Mouse (Mus musculus): Measurements from ENCODE around the gene Agtr1a. TPM values are rescaled to one million over a fixed set of nuclear protein-coding genes. Genes with fewer than 3 reads are reported as not detected.
A peak's percentile ranks its signal among the peaks of the same experiment; 100 is the strongest.

Gene Agtr1a
- 1 to 10 TPM; 1.1 to 1.9 TPM for total RNA-seq (2021)

GRCm38 (mm10) chr13:30336148-30336801 lies at the start of gene Agtr1a:
Agtr1a (plus strand) TSS chr13:30336441.
- peak in 1 of 2 experiments; percentile 21 for DNase-seq (ENCODE audit: low spot score in 2 of 2)
- intact Hi-C loops (cut with DNase I) = no loop called here

DNA sequence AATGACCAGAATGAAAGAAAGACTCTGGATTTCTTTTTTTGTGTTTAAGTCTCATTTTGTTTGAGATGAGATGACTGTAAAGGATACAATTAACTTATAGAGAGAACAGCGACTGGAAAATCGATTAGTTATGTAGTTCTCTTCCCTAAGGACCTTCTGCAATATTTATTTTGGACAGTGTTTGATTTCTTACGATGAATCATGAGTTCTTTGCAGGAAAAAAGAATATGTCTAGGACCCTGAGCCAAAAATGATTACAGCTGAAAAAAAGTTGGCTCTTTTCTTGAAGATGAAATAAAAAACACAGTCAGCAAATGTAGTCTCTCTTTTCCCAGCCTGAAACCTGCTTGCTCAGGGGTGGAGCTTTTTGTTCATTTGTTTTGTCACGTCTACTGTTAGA lies 26.0 kb upstream of the Agtr1a start:
- no peak for DNase-seq (ENCODE audit: low spot score in 2 of 2)

DNA sequence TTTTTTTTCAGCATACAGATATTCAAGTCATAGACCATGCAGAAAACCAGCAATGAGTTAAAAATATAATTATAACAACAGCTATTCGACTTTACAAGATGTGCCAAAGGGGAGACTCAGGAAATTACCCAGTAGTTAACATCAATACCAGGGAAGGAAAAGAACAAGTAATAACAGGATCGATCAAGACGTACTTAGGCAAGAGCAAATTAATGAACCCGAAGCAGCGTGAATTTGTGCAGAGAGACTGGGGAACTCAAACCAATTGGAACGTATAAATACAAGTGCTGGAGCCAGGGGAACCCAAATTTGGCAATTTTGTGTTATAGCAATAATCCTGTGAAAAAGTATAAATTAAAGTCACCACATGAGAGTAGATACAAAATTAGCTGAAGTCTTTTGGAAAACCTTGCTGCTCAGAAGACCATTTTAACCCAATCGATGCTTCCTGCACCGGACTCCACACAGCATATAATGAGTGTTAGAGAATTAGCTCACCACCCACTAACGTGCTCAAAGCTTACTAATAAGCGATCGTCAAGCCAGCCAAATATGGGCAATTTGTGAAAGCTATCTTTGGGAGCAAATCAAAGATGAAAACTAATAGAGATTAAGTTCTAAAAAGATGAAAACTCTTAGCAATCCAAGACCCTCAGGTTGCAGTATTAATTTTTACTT lies 11.4 kb upstream of the Agtr1a start:
- DNase-seq (ENCODE audit: low spot score in 2 of 2) = no peak
- intact Hi-C loops (cut with DNase I) = no loop called here

More for the DNA sequence above, 26.0 kb upstream of the Agtr1a start:
- intact Hi-C loops (cut with DNase I) = no loop called here

DNA sequence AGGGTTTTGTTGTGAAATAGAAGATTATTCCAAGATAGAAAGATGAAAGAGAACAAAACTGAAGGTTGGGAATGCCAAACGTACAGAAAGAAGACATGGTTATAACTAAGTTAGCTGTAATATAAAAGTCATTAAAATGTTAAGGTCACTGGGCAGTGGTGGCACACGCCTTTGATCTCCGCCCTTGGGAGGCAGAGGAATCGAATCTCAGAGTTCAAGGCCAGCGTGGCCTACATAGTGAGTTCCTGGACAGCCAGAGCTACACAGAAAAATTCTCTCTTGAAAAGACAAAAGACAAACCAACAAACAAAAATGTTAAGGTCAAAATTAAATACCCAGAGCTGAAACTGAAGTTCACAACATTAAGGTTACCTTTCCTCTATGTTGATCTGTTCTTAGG lies 5.2 kb upstream of the Agtr1a start:
- DNase-seq (ENCODE audit: low spot score in 2 of 2) = no peak
- intact Hi-C loops (cut with DNase I) = no loop called here

DNA sequence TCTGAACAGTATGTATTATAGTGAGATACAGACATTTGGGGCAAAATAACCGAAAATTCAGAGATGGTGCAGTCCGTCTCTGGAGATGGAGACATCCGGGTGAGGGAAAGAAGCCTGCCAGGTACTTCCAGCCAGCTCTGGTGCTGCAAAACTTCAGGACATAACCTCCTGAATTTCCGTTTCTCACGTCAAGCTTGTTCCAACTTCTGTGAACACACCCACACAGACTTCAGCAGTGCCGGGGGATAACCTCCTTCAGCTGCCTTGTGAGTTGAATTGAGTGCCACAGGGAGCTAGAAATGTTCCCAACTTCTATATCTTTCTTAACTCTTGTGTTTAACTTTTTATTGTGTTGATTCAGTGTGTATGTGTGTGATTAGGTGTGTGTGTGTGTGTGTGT lies 4.4 kb upstream of the Agtr1a start:
- DNase-seq (ENCODE audit: low spot score in 2 of 2) = peak in 1 of 2 experiments; percentile 8
- intact Hi-C loops (cut with DNase I) = no loop called here

GRCm38 (mm10) chr13:30332581-30332980 lies 3.7 kb upstream of the Agtr1a start:
- intact Hi-C loops (cut with DNase I) = no loop called here
- DNase-seq (ENCODE audit: low spot score in 2 of 2) = no peak

DNA sequence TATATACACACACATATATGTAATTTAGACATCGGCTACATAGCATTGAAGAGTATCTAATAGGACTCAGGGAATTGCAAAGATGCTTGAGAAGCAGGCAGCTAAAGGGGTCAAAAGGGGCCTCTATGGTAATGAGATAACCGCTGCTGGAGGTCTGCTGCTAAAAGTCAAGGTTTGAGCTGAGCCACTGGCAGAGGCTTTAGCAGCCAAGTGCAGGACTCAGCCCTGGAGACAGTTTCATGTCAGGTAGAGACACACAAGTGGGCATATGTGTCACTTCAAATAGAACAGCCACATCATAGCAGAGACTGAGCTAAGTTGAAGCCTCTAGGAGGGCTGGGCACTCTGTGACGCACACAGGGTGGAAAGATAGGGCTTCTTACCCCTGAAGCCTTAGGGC lies 1.6 kb upstream of the Agtr1a start:
- intact Hi-C loops (cut with DNase I) = no loop called here
- no peak for DNase-seq (ENCODE audit: low spot score in 2 of 2)

DNA sequence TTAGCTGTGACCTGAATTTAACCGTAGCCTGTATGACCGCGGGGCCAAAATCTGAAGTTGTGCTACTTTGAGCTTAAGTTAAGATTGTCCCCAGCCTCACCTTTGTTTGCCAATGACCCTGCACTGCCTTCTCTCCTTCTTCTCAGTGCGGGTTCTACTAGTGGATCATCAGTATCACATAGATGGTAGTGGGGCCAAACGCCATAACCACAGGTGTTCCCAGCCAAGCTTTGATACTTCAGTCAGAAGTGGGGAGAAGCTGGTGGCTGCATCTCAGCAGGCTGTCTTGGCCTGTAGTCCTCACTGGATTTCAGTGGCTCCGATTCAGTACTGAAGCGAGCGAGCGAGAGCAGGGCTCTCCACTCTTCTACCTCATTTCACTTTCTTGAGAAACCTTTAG lies 672 bp downstream of the Agtr1a start:
- DNase-seq (ENCODE audit: low spot score in 2 of 2) = no peak
- intact Hi-C loops (cut with DNase I) = no loop called here

- DNase-seq (ENCODE audit: low spot score in 2 of 2) = no peak
- intact Hi-C loops (cut with DNase I) = no loop called here
Measured at GRCm38 (mm10) chr13:30337646-30338045, 1.4 kb downstream of the Agtr1a start.

DNA sequence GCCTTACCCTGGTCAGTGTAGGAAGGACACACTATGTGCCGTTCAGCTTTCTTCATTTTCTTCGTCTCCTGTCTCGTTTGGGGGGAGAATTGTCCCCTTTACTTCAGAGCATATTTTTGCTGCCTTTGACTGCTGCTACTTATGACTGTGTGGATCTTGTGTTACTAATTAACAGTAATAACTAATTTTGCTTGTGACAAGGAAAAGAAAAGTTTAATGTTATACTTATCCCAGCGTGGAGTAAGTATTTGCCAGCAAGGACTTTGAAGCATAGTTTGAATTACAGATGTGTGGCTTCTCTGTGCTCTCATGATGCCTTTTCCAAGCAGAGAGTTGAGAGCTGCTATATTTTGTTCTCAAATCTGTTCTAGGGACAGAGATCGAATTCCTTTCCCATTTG lies 2.3 kb downstream of the Agtr1a start:
- no peak for DNase-seq (ENCODE audit: low spot score in 2 of 2)
- intact Hi-C loops (cut with DNase I) = no loop called here

- DNase-seq (ENCODE audit: low spot score in 2 of 2) = no peak
- intact Hi-C loops (cut with DNase I) = no loop called here
Measured at GRCm38 (mm10) chr13:30339927-30340326, 3.7 kb downstream of the Agtr1a start.

- intact Hi-C loops (cut with DNase I) = no loop called here
- DNase-seq (ENCODE audit: low spot score in 2 of 2) = peak in 1 of 2 experiments; percentile 25
Measured at GRCm38 (mm10) chr13:30341987-30342898, 6.0 kb downstream of the Agtr1a start.

GRCm38 (mm10) chr13:30345427-30345913 lies 9.2 kb downstream of the Agtr1a start:
- DNase-seq (ENCODE audit: low spot score in 2 of 2) = peak in 1 of 2 experiments; percentile 5

DNA sequence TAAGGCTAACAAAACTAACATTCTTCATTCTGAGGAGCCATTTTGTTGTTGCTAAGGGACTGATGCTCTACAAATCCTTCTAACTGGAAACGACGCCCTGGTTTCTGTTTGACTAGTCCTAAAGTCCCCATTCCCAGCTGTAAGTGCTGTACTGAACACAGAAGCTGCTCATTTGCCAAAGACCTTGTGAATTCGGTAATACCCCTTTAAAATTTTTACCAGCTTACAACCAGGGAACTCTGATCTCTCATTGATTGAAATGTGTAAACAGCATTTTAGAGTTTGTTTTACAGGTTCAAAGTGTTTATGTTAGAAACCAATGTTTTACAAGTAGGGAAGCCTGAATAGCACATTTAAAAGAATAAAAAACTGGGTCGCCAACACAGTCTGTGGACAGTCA lies 10.6 kb downstream of the Agtr1a start:
- intact Hi-C loops (cut with DNase I) = no loop called here
- DNase-seq (ENCODE audit: low spot score in 2 of 2) = no peak

More at GRCm38 (mm10) chr13:30345427-30345913, 9.2 kb downstream of the Agtr1a start:
- intact Hi-C loops (cut with DNase I) = no loop called here

DNA sequence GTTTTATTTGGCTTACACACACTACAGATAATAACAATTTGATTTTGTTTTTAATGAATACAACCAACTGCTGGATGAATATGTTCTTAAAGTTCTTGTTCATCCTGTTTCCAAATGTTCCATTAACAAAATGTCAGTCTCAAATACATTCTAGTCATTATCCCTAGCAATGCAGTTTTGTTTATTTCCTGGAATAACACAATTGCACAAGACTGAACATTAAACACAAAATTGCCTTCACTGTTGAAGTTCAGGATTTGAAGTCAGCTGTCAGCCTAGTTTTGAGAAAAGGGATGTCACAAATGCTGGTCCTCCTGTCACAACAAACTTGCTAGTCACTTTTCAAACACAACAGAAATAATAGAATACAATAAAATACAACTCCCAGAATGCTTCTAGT lies 12.1 kb downstream of the Agtr1a start:
- intact Hi-C loops (cut with DNase I) = no loop called here
- no peak for DNase-seq (ENCODE audit: low spot score in 2 of 2)

DNA sequence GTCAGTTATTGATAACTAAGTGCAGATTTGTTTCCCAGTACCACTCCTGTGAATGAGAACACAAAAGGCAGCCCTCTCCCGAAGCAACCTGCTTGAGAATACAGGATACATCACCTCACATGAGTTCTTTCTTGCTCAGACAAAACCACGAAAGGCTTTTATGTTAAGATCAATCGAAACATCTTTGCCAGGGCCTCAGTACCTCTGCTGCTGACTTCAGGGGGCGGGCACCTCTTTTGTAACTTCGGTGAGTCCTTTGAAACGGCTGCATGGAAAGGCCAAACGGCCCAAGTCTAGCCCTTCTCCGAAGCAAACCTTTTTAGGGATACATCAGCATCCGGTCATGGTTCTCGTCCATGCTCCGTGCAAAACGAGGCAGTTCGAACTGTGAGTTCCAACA lies 15.7 kb downstream of the Agtr1a start:
- DNase-seq (ENCODE audit: low spot score in 2 of 2) = no peak
- intact Hi-C loops (cut with DNase I) = no loop called here

GRCm38 (mm10) chr13:30354991-30355580 lies 18.8 kb downstream of the Agtr1a start:
- intact Hi-C loops (cut with DNase I) = no loop called here
- peak in 1 of 2 experiments; percentile 7 for DNase-seq (ENCODE audit: low spot score in 2 of 2)

DNA sequence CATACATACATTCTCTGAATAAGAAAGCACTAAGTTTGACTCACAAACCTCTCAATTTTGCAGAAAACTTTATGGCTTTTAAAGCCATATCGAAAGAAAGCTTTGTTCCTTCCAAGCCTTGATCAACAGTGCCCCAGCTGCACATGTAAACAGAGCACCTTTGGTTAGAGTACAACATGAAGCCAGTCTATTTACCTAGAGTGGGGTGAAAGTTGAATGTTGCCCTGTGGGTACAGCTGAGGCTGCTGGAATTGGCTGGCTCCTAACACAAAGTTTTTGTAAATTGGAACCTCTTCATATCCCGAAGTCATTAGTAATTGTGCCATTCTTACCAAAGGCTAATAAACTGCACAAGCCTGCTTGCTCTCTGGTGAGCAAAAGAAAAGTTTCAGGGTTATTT lies 19.7 kb downstream of the Agtr1a start:
- intact Hi-C loops (cut with DNase I) = no loop called here
- DNase-seq (ENCODE audit: low spot score in 2 of 2) = no peak

DNA sequence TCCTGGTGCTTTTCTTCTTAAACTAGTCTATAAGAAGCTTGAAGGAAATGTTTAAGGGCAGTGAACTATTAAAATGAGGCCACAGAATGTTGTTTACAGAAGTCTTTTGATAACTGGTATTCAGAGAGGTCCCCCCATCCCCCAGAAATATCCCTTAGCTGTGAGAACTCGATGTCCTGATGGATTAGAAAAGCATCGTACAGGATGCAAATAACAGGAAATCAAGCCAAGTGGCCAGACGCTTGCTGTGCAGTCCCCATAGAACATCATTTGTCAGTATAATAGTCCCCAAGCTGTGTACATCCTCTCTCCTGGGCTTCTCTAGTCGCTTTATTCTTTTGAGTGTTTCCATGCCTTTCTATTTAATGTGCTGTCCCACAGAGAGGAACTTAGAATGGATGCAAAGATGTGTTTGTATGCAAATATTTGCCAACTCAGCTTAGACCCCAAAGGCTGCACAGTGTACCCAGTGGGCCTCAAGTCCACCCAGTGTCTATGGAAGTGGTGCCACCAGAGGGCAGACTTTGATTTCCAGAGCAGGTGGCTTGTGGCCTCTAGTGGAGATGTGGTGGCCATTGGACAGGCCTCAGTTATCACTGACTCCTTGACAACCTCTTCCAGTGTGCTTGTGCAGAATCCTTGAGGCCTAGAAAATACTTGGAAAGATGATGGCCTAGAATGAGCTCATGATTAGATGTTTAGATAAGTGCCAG lies 22.4 kb downstream of the Agtr1a start:
- no peak for DNase-seq (ENCODE audit: low spot score in 2 of 2)
- intact Hi-C loops (cut with DNase I) = no loop called here
